Mouse (Mus musculus): Measurements from ENCODE around the gene Gm29582. TPM values are rescaled to one million over a fixed set of nuclear protein-coding genes. Genes with fewer than 3 reads are reported as not detected.
"Not testable (repeated sequence)": the region's sequence is repeated elsewhere in the genome, so short reads cannot be mapped to it uniquely, and the experiment has no call there.

The Gm29582 gene
- polyA plus RNA-seq (2014; fragmentation: Nextera tagmentation; extraction: Ambion mirVana): not detected in 2 replicates

DNA sequence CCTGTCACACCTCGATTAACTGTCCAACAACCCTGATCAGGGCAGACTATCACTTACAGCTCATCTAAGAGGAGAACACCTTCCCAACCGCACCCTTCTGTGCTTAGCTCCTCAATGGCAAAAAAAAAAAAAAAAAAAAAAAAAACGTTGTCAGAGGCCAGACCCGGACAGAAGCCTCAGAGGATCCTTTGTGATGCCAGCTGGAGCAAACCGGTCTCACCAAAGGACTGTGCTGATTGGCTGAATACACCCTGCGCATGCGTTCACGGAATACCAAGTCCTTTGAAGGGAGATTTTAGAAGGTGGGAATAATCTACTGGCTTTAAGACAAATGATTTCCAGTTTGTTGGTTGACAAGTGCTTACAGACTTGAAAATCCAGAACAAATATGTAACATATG lies at the start of gene Gm29582:
Gene Gm29582 (minus strand): TSS at position 101 of the 400 bp plus-strand sequence.
- not testable (repeated sequence) for ATAC-seq (ENCODE audit: low read depth); H3K4me2 ChIP-seq (ENCODE audit: low read depth, low read length); H3K9ac ChIP-seq (replicated peaks; ENCODE audit: low read depth, low read length); H3K36me3 ChIP-seq (ENCODE audit: control insufficient read depth, insufficient read depth, low read length); H3K4me1 ChIP-seq (ENCODE audit: control insufficient read depth, insufficient read depth, low read length); H3K4me3 ChIP-seq (ENCODE audit: low read depth, low read length); H3K27ac ChIP-seq (ENCODE audit: low read depth, low read length); H3K9me3 ChIP-seq (ENCODE audit: control insufficient read depth, low read length); H3K27me3 ChIP-seq (ENCODE audit: control insufficient read depth, insufficient read depth, low read length)
- no CpG with 5 or more reads among the region's 8 CpGs for WGBS

Data from neural tube, embryonic 14.5 days (tissue).